Mouse (Mus musculus): ENCODE measurements around the gene Gps1. TPM values are rescaled to one million over a fixed set of nuclear protein-coding genes. Genes with fewer than 3 reads are reported as not detected.
A peak's percentile ranks its signal among the peaks of the same experiment; 100 is the strongest.

The Gps1 gene
- polyA plus RNA-seq, 1 experiment = 179 TPM

- peak overlapping the region; percentile 79 for H3K4me2 ChIP-seq (ENCODE audit: low read depth)
- H3K36me3 ChIP-seq (ENCODE audit: control insufficient read depth, insufficient read depth) = no peaks in the 10 kb centered on the region
- H3ac ChIP-seq (ENCODE audit: control insufficient read depth, insufficient read length) = peak overlapping the region; percentile 62
- TF ChIP-seq TCF12 (IDR thresholded peaks at IDR 0.05; ENCODE audit: insufficient read depth, poor library complexity, severe bottlenecking) = no peak
- no peak for TF ChIP-seq TCF3 (IDR thresholded peaks at IDR 0.05; ENCODE audit: insufficient read length, low read depth)
- no peak for TF ChIP-seq POLR2AphosphoS2 (IDR thresholded peaks at IDR 0.05; ENCODE audit: insufficient read length, low read depth)
- TF ChIP-seq E2F4 (IDR thresholded peaks at IDR 0.05; ENCODE audit: insufficient read depth) = no peak
- TF ChIP-seq REST (IDR thresholded peaks at IDR 0.05; ENCODE audit: insufficient read depth, insufficient read length) = no peak
- TF ChIP-seq SRF (IDR thresholded peaks at IDR 0.05; ENCODE audit: control insufficient read depth, insufficient read length, low read depth) = no peak
- TF ChIP-seq MAX (IDR thresholded peaks at IDR 0.05; ENCODE audit: low read depth) = no peak
- peaks cover 16% of the 10 kb centered on the region for H3K79me2 ChIP-seq (ENCODE audit: control insufficient read depth, insufficient read depth)
- peak overlapping the region; percentile 79 for H3K4me3 ChIP-seq
- H3K27me3 ChIP-seq (ENCODE audit: control insufficient read depth, insufficient read depth, insufficient read length) = no peaks in the 10 kb centered on the region
These were observed 12.5 kb downstream of the Gps1 start for GRCm38 (mm10) chr11:120796614-120796946.

DNA sequence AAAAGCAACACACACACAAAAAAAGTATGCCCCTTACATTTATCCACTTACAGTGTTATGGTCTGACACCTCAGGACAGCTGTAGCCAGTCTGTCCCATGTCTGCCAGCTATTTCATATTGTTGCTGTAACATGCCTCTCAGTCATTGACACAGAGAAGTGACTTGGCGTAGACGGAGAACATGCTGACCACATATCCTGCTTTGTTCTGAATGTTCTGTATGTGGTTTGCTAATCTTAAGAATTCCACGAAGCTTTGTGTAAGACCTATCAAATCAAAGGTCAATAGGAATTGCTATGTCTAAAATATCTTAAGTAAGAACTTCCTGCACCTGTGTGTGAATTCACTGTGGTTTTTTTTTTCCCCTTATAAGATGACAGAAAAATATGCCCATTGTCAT lies 14.2 kb downstream of the Gps1 start:
- Histone ChIP-seq H3K36me3 (ENCODE audit: control insufficient read depth, insufficient read depth) (no peaks in the 10 kb centered on the region), H3ac (ENCODE audit: control insufficient read depth, insufficient read length) (no peak overlapping the region), H3K27me3 (ENCODE audit: control insufficient read depth, insufficient read depth, insufficient read length) (no peaks in the 10 kb centered on the region), H3K4me3 (no peak overlapping the region), H3K79me2 (ENCODE audit: control insufficient read depth, insufficient read depth) (peaks cover 16% of the 10 kb centered on the region), H3K4me2 (ENCODE audit: low read depth) (no peak overlapping the region)
- TF ChIP-seq CEBPB (IDR thresholded peaks at IDR 0.05; ENCODE audit: insufficient read depth, poor library complexity, severe bottlenecking) = no peak
- TF ChIP-seq SRF (IDR thresholded peaks at IDR 0.05; ENCODE audit: control insufficient read depth, insufficient read length, low read depth) = no peak
- TF ChIP-seq E2F4 (IDR thresholded peaks at IDR 0.05; ENCODE audit: insufficient read depth) = no peak
- no peak for TF ChIP-seq MYOD1 (IDR thresholded peaks at IDR 0.05; ENCODE audit: control insufficient read depth in 1 of 3, insufficient read length in 2 of 3, low read depth in 2 of 3)
- no peak for TF ChIP-seq TCF3 (IDR thresholded peaks at IDR 0.05; ENCODE audit: insufficient read length, low read depth)
- TF ChIP-seq REST (IDR thresholded peaks at IDR 0.05; ENCODE audit: insufficient read depth, insufficient read length) = no peak
- no peak for TF ChIP-seq POLR2A (IDR thresholded peaks at IDR 0.05; ENCODE audit: insufficient read length, low read depth)
- TF ChIP-seq MYOG (IDR thresholded peaks at IDR 0.05; ENCODE audit: control insufficient read depth in 1 of 3, insufficient read depth in 1 of 3, insufficient read length in 2 of 3, low read depth in 2 of 3) = no peak
- TF ChIP-seq USF1 (IDR thresholded peaks at IDR 0.05; ENCODE audit: low read depth) = no peak
- no peak for TF ChIP-seq MAX (IDR thresholded peaks at IDR 0.05; ENCODE audit: low read depth)
- TF ChIP-seq TCF12 (IDR thresholded peaks at IDR 0.05; ENCODE audit: insufficient read depth, poor library complexity, severe bottlenecking) = no peak
- TF ChIP-seq POLR2AphosphoS2 (IDR thresholded peaks at IDR 0.05; ENCODE audit: insufficient read length, low read depth) = no peak

- H3K79me2 ChIP-seq (ENCODE audit: control insufficient read depth, insufficient read depth) = peaks cover 16% of the 10 kb centered on the region
- no peak overlapping the region for H3K4me3 ChIP-seq
- no peaks in the 10 kb centered on the region for H3K27me3 ChIP-seq (ENCODE audit: control insufficient read depth, insufficient read depth, insufficient read length)
- no peak overlapping the region for H3ac ChIP-seq (ENCODE audit: control insufficient read depth, insufficient read length)
- peak overlapping the region; percentile 65 for H3K4me2 ChIP-seq (ENCODE audit: low read depth)
- TF ChIP-seq E2F4 (IDR thresholded peaks at IDR 0.05; ENCODE audit: insufficient read depth) = no peak
- TF ChIP-seq TCF12 (IDR thresholded peaks at IDR 0.05; ENCODE audit: insufficient read depth, poor library complexity, severe bottlenecking) = no peak
- TF ChIP-seq CEBPB (IDR thresholded peaks at IDR 0.05; ENCODE audit: insufficient read depth, poor library complexity, severe bottlenecking) = no peak
- no peak for TF ChIP-seq USF1 (IDR thresholded peaks at IDR 0.05; ENCODE audit: low read depth)
- no peak for TF ChIP-seq REST (IDR thresholded peaks at IDR 0.05; ENCODE audit: insufficient read depth, insufficient read length)
- H3K36me3 ChIP-seq (ENCODE audit: control insufficient read depth, insufficient read depth) = no peaks in the 10 kb centered on the region
These were observed 15.3 kb downstream of the Gps1 start for GRCm38 (mm10) chr11:120799316-120799890.

- Histone ChIP-seq H3K36me3 (ENCODE audit: control insufficient read depth, insufficient read depth) (no peaks in the 10 kb centered on the region), H3K79me2 (ENCODE audit: control insufficient read depth, insufficient read depth) (peaks cover 8% of the 10 kb centered on the region), H3K27me3 (ENCODE audit: control insufficient read depth, insufficient read depth, insufficient read length) (no peaks in the 10 kb centered on the region), H3ac (ENCODE audit: control insufficient read depth, insufficient read length) (no peak overlapping the region), H3K4me2 (ENCODE audit: low read depth) (peak overlapping the region; percentile 65), H3K4me3 (no peak overlapping the region)
- TF ChIP-seq POLR2AphosphoS2 (IDR thresholded peaks at IDR 0.05; ENCODE audit: insufficient read length, low read depth) (peak; percentile 28), TCF12 (IDR thresholded peaks at IDR 0.05; ENCODE audit: insufficient read depth, poor library complexity, severe bottlenecking) (no peak), POLR2A (IDR thresholded peaks at IDR 0.05; ENCODE audit: insufficient read length, low read depth) (peak; percentile 57), USF1 (IDR thresholded peaks at IDR 0.05; ENCODE audit: low read depth) (peak; percentile 100), SRF (IDR thresholded peaks at IDR 0.05; ENCODE audit: control insufficient read depth, insufficient read length, low read depth) (no peak), MAX (IDR thresholded peaks at IDR 0.05; ENCODE audit: low read depth) (no peak)
These were observed 16.2 kb downstream of the Gps1 start for GRCm38 (mm10) chr11:120800061-120800904.

DNA sequence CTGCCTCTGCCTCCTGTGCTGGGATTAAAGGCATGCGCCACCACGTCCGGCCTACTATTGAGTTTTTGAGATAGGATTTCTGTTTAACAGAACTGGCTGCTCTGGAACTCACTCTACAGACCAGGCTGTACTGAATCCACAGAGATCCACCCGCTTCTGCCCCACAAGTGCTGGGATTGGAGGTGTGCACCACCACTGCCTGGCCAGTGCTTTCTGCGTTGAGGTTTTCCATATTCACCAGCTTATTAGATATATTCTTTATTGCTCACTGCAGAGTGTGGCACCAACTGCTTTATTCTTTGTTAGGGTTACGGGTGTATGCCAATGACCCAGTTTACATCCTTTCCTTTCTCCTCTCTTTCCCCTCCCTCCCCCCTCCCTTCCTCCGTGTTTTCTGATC lies 20.2 kb downstream of the Gps1 start:
- peaks cover 26% of the 10 kb centered on the region for H3K36me3 ChIP-seq (ENCODE audit: control insufficient read depth, insufficient read depth)
- H3K27me3 ChIP-seq (ENCODE audit: control insufficient read depth, insufficient read depth, insufficient read length) = no peaks in the 10 kb centered on the region
- no peaks in the 10 kb centered on the region for H3K79me2 ChIP-seq (ENCODE audit: control insufficient read depth, insufficient read depth)
- no peak for TF ChIP-seq MYOG (IDR thresholded peaks at IDR 0.05; ENCODE audit: control insufficient read depth in 1 of 3, insufficient read depth in 1 of 3, insufficient read length in 2 of 3, low read depth in 2 of 3)
- TF ChIP-seq POLR2AphosphoS2 (IDR thresholded peaks at IDR 0.05; ENCODE audit: insufficient read length, low read depth) = peak; percentile 79
- TF ChIP-seq REST (IDR thresholded peaks at IDR 0.05; ENCODE audit: insufficient read depth, insufficient read length) = no peak
- TF ChIP-seq MAX (IDR thresholded peaks at IDR 0.05; ENCODE audit: low read depth) = no peak
- H3K4me3 ChIP-seq = no peak overlapping the region
- H3K4me2 ChIP-seq (ENCODE audit: low read depth) = no peak overlapping the region
- no peak overlapping the region for H3ac ChIP-seq (ENCODE audit: control insufficient read depth, insufficient read length)

All from myocyte (in vitro differentiated cells).